Mouse (Mus musculus) right cerebral cortex, adult 2 months (tissue): ENCODE data around the gene Cep126.

Experiments
- DNase-seq, 2 experiments: peaks; one replicate each; pipeline ENCODE4 v3.0.0; 2021 to 2022; ENCODE audit warnings: low spot score in 2 of 2

Cep126 gene

DNA sequence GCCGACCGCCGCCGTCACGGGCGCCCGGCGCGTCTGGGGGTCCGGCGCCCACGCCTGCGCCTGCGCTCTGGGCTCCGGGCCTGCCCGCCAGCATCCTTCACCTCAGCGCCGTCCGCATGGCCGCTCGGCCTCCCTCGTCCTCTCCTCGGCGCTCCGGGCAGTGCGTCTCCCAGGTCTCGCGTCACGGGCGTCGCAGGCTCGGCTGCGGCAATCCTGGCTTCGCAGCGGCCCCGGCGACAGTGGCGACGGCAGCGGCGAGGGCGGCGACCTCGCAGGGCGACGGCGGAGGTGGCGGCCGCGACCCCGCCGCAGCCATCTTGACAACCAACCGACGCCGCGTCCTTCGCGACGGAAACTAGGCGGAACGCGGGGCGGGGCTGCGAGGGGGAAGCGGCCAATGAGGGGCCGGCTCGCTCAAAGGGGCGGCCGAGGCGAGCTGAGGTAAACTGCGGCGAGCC, at the start of gene Cep126:
TSS of gene Cep126 (minus strand) at position 178 of the 458 bp plus-strand sequence.
- DNase-seq, result peak; percentile 80 to 83

DNA sequence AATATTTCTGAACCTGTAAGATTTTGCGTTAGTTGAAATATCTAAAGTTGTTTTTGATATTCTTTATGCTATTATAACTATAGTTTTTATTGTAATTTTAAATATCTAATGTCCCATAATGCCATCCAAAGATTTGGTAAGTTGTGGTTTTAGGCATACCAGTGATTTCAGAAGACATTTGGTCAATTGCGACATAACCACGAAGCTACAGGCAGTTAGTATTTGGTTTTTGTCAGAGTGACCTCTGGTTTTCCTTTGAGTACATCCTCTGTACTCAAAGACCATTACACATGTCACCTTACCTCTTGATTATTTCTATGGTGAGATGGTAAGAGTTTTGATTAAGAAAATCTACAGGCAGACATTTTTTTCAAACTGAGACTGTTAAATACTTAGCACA, 45.5 kb upstream of the Cep126 start:
- DNase-seq, result no peak

DNA sequence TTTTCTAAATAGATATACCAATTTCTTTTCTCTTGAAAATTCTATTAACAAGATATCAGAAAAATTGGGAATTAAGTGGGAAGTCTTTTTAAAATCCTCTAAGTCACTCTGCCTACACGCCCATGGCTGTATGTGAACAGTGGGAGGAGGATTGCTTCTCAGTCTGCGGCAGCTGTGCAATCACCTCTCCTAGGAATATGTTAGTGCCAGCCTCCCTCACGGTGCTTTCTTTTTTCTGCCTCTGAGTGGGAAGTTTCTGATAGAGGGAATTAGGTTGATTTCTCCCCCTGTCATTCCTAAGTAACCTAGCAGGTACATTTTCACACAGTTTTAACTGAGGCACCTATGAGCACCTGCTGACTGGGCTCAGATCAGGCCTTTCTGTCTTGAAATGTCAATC, 43.0 kb upstream of the Cep126 start:
- DNase-seq, result peak; percentile 17 to 19

DNA sequence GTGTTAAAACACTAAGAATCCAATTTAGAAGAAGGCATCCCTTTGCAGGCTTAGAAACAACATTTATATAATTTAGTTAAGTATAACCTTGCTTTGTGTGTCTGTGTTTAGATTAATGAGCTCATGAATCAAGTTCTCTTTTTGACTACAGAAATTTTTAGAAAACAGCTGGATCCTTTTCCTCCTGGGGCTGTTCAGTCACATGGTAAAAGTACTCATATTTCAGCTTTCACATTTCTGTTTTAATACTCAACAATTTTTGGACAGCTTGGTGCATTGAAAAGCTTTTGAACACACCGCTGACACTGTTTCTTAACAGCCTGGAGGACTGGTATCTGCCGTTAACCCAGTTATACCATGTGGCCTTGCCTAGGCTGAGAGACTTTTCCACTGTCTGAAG, 22.9 kb upstream of the Cep126 start:
- DNase-seq, result no peak

DNA sequence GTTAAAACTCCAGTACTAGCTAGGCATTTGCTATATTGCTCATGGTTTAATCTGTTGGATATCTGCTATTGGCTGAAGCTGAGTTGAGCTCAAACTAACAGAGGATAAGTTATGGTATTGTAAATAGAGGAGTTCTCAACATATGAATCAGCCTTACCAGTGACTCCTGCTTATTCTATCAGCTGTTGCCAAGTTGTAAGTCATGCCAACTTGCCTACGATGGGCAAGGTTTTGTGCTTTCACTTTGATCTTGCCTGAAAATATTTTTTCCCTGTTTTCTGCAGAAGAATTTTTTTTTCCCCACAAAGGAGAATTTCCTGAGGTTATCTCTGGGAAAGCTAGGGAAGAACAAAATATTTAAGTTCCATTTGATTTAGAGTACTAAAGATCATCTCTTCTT, 5.4 kb upstream of the Cep126 start:
- no peak for DNase-seq

DNA sequence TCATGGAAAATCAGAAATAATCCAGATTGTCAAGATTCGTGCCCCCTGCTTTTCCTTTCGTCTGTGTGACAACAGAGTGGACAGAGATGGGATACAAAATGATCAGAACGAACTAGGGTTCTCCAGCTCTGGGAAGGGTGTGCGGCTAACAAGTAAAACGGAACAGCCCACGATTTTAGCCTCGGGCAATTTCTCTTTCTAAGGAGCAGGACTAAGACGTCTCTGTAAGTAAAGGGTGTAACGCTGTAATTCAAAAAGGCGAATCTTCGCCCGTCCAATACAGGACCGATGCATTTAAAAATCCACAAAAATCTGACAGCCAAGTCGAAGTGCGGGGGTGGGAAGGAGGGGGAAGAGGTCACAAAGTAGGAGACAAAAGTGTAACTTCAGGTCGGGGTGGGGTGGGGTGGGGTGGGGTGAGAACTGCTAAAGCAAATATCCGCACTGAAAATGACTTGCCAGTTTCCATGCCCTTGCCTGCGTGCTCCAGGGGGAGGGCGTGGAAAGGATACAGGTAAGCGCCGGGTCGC, 443 bp downstream of the Cep126 start:
- peak; percentile 20 to 24 for DNase-seq

DNA sequence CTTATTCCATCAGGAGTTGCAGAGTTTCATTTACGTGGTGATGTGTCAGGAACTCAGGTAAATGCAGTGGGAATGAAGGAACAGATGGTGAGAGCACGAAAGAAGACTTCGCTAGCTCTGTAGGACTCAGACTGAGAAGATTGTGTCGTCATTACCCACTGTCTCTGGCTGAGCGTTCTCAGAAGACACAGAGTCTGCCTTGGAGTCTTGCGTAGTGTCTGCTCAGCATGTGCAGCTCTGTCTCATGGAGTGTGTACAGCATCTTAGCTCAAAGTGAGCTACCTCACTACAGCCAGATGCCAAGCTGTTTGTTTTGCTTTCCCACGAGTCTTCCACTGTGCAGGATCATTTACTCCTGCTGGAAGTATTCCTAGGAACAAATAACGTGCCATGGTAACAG, 10.6 kb downstream of the Cep126 start:
- peak; percentile 10 to 25 for DNase-seq

DNA sequence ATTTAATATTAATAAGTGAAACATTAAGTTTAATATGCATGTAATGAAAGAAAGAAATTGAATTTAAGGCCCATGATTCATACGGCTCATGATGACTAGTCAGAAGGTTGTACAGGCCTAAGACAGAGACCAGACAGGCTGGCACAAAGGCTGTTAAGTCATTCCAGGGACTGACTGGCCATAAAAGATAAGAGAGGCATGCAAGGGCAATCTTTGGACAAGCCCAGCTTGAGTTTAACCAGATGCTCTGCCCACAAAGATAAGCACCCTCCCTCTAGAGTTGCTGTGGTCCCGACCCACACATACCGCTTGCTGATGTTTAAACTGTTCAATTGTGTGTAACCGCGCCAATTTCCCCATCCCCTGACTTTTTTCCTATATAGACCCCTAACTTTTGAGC, 19.6 kb downstream of the Cep126 start:
- no peak for DNase-seq

DNA sequence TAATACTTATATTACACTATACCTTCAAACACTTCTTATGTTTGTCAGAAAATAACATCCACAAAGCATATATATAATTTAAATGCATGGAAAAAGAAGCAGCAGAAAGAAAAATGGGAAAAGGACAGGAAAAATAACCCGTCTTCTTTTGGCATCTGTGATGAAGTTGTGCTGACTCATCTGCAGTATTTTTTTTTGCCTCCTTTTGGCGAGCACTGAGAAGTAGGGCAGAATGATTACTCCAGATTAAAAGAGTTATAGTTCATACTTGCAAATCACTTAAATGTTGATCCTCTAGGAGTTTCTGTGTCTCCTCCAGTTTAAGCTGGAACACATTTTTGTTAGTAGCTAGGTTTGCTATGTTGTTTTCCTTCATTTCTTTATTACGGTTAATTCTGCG, 31.0 kb downstream of the Cep126 start:
- peak in 1 of 2 experiments; percentile 13 for DNase-seq

DNA sequence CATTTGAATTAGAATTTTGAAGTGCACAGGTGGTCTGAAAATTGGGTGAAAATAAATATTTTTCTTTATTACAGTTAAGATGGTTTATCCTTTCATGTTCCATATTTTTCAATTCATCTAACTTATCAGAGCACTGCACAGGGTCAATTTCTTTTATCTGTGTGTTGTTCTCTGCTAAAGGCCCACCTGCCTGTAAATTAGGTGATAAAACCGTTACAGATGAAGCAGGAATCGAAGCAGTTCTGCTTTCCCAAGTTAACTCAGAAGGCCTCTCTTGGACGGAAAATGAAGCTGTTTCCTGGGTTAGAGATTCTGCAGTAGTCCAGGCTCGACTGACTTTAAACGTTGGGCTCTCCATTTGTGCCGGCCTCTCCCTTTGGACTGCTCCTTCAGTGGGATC, 33.1 kb downstream of the Cep126 start:
- DNase-seq, result no peak

DNA sequence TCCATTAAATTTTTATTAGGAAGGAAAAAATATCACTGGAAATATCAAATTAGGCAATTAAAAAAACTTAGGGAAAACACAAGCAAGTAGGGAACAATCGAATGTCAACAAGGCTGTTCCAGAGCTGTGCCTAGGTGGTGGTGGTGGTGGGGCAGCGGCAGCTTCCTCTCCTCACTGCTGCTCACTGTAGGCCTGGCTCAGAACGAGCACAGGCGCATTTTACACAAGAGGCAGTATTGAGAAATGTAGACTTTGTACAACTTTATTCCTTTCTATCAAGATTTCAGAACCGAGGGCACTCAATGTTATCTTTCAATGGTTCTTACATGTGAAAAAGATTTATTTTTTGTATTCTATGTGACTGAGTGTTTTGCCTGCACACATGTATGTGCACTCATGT, 55.2 kb downstream of the Cep126 start:
- no peak for DNase-seq

DNA sequence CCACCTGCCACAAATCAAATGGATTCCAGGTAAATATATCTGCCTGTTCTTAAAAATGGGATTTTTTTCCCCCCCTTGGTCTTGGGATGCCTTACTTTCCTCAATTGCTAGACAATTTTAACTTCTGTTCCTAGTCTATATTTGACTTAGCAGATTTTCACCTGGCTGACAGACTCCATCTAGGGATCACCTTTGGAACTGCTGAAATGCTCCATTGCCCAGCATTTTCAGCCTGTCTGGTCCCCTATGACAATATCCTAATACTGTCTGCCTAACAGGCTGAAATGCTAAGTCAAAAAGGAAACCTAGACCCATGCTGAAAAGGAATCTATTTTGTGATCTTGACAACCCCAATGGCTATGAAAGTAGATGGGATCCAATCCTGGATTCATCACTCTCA, 59.7 kb downstream of the Cep126 start:
- DNase-seq, result peak; percentile 34 to 36

DNA sequence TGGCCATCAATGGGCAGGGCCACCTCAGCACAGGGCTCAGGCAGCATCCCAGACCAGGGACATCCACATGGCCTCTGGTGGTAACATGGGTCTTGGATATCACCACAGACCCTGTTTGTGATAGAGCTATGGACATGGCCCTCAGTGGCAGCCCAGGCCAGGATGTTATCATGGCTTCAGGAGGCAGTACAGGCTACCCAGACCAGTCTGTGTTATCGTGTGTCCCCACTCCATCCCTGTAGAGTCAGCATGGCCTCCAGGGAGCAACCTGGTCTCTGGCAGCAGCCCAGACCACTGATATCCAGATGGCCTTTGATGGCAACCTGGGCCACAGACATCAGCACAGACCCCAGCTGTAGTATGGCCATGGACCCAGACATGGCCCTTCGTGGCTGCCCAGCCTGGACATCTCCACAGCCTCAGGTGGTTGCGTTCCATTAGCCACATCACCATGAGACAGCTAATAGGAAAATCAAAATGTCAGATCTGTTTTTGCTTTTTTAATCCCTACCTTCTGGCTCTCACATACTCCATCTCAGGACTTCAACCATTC, 60.8 kb downstream of the Cep126 start:
- no peak for DNase-seq

DNA sequence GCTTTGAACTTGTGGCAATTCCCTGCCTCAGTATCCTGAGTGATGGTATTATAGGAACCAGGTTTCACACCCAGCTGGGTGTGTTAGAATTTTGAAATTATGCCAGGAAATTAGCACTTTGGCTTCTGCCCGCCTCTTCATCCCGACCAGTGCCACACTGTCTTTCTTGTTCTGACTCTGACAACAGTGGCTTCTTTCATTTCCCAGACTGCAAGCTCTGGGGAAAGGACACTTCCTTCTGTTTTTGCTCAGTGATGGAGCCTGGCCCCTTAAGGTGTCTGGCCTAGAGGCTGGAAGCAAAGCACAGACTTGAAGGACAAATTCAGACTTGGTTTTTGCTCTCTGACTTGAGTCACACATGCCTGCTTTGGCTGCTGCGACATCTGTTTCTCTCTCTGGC, 74.5 kb downstream of the Cep126 start:
- DNase-seq, result no peak

DNA sequence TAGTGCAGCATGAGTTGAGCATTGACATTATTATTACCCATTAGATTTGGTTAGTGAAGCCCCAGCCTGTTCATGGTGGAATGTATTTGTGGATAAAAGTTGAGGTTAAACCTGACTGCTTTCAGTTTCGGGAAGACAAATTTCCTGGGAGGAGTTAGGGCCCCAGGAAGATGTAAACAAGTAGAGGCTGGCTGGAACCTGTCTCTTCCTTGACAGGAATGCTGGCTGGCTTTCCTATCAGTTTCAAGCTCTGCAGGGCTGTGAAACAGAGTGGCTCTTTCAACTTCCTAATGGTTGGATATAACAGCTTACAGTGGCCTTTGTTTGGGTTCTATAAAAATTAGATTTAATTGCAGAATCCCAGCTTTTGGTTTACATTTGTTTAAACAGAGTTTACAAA, 79.3 kb downstream of the Cep126 start:
- no peak for DNase-seq

DNA sequence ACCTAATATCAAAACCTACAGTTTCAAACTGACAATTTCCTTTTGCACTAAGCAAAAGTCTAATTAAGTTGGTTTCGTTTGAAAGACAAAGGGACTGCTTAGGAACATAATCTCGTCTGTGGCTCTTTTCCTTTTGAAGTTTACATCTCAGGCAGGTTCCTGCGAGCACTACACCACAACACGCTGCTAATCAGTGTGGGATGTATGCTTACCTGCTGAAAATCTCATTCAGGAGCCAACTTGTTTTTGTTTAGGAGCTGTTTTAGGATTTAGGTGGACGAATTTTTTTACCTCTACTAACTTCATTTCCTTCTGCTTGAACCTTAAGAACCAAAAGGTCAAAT, 91.1 kb downstream of the Cep126 start:
- DNase-seq, result no peak

DNA sequence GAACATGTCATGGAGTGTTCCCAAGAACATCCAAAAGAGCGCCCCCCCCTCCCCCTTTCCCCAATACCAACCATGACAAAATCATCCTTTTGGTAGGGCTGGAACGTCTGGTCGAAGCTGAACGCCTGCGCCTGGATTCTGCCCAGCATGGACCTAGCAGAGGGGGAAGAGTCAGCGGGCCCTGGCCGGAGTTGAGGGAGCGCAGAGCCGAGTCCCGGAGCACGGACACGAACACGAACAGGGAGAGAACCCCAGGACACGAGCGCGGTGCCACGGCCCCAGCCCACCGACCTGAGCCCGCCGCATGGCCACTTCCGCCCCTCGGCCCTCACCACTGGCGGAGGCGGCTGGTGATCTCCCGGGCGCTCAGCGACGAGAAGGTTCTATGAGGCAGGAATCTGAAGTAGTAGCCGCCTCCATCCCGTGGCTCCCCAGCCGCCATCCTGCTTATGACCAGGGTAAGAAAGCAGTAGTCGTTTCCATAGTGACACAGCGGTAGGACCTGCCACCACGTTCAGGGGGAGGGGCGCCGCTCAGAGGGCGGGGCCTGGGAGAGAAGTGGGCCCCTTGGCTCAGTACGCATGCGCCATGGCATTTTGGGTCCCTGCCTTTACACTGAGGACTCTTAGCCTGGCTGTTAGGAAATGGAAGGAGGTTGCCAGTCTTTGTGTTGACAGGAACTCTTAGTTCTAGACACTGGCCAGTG, 91.6 kb downstream of the Cep126 start, which contains the start of gene Cfap300:
TSS of gene Cfap300 (minus strand) at position 486 of the 706 bp plus-strand sequence.
- peak; percentile 96 to 97 for DNase-seq

DNA sequence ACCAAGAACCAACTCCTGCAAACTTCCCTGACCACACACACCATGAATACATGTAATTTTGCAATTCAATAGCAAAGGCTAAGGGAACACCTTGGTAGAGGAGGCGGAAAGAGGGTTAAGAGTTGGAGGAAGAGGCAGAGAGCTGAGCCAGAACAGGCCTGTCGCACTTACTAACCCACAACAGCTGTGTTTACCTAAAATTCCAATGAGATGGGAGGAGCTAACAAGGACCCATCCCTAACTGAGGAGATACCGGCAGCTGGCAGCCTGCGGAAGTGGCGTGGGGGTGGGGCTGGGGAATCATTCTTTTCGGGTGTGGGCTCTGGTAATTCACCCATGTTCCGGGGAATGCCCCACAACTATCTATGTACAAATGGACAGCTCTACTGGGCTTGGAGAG, 98.5 kb downstream of the Cep126 start:
- no peak for DNase-seq

DNA sequence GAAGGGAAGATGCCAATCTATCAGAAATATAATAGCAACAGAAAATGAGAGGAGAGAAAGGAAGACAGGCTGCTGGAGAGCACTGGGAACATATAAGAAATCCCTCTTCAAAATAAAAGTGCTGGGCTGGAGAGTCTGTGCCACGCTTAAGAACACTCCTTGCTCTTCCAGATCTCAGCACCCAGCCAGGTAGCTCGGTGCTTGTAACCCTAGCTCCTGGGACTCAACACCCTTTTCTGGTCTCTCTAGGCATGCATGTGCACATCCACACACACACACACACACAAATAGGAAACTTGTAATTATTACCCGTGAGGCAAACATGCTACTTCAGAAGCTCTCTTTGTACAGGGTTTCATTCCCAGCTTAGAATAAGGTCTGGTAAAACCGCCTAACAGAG, 99.0 kb downstream of the Cep126 start:
- DNase-seq, result no peak

DNA sequence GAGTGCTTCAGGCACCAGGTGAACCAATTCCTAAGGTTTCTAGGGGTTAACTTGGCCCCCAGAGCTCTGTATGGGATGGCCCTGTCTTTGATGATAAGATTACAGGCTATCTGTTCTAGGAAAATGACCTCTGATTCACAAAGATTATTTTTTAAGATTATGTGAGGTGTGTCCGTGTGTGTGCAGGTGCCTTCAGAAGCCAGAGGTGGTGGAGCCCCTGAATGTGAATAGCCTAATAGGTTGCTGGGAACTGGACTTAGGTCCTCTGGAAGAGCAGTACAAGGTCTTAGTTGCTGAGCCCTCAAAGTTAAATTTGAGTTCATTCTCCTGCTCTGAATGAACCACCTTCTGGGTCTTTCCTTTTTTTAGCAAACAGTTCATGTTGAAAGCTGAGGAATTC, 100.0 kb downstream of the Cep126 start:
- DNase-seq, result no peak

DNA sequence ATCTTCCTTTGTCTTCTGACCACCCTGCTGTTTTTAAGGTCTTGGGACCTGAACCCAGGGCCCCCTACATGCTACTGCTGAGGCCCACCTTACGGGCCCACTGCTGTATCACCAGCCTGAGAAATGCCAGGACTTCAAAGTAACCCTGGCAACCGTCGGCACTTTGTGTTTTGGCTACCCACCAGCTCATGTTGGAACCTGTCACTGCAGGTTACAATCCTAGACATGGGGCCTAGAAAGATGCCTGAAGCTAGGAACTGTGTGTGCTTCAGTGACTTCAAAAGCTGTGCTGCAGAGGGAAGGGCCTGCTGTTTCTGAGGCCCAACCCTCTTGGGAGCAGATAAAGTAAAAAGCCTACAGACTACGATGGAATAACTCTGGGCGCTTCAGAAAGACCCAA, 101.2 kb downstream of the Cep126 start:
- DNase-seq, result no peak
